Mouse (Mus musculus): ENCODE data around the gene Mettl7a2. TPM values are rescaled to one million over a fixed set of nuclear protein-coding genes. Genes with fewer than 3 reads are reported as not detected.

Gene Mettl7a2
- not detected in 2 replicates for polyA plus RNA-seq (2012)

DNA sequence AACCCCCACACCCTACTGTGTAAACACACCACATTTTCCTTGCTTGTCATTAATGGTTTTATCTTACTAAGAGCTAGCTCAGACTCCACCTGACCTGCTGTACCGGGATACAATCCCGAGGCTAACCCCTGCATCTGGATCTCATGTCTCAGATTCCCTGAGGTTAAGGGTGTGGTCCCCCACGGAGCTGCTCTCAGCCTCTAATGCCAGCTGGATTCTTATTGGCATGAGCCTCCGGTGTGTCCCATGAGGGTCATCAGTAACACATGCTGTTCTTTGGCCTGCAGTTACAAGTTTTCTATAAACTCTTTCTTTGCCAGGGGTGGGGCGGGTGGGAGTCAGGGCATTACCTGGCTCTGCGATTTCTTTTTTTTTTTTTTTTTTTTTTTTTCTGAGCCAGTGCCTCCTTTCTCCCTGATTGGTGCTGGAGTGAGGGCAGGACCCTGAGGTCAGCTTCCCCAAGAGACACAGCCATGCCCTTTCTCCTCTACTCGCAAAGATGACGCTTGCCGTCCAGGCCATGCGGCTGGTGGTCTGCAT, at the start of gene Mettl7a2, which contains the start of gene Methig1:
Gene Mettl7a2 (plus strand): TSS at position 490 of the 540 bp plus-strand sequence.
Gene Methig1 (plus strand): TSS at position 439 of the 540 bp plus-strand sequence.

DNA sequence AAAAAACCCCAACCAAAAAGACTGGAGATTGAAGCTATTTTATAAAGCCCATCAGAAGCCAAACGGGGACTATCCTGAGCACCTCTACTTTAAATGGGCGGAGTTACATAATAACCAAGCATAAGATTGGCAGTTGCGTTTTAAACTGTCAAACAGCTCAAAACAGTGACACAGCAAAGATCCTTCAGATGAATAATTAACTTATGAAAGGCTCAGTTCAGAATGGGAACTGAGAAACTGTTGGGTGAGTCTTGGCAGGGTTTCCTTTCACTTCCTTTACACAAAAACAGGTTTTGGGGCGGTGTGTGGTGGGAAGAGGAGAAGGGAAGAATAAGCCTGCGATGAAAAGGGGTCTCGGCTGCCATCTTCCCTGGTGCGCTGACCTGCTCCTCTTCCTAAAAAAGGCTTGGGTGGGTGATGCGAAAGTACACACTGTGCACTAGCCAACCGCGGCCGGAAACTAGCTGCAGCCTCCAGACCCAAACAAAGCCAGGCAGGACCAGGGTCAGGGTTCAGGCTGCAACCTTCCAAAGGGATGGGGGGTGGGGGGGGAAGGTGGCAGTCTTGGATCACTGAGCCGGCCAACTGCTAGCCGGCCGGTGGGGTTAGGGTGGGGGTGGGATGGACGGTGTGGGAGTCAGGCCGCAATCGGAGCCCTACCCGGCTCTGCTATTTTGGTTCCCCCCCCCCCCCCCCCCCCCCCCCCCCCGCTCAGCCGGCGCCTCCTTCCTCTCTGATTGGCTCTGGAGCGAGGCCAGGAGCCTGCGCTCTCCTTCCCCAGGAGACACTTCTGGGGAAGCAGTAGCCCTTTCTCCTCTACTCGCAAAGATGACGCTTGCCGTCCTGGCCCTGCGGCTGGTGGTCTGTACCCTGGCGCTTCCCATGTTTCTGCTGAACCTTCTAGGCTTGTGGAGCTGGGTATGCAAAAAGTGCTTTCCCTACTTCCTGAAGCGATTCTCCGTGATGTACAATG, 48.7 kb upstream of the Mettl7a2 start, which contains the start of gene Mettl7a1:
Gene Mettl7a1 (plus strand): TSS at position 122 of the 973 bp plus-strand sequence.

DNA sequence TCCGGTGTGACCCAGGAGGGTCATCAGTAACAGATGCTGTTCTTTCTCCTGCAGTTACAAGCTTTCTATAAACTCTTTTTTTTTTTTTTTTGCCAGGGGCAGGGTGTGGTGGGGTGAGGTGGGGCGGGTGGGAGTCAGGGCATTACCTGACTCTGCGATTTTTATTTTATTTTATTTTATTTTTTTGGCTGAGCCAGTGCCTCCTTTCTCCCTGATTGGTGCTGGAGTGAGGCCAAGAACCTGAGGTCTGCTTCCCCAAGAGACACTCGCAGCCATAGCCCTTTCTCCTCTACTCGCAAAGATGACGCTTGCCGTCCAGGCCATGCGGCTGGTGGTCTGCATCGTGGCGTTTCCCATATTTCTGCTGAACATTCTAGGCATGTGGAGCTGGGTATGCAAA, 18.4 kb upstream of the Mettl7a2 start, which contains the start of gene Mettl7a3:
Gene Mettl7a3 (plus strand): TSS at position 301 of the 400 bp plus-strand sequence.

DNA sequence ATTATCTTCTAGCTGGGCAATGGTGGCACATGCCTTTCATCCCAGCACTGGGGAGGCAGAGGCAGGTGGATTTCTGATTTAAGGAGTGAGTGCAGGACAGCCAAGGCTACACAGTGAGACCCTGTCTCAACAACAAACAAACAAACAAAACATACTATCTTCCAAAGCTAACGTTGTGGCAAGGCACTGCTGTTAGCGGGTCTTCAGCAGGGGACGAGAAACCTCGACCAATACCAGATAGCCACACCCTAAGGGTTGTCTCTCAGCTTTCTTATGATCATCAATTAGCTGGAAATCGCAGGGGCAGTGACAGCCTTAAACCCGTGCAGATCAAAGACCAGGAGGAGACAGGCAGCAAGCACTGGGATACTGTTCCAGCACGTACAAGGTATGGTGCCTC, 11.2 kb downstream of the Mettl7a2 start, which contains the start of gene Higd1c:
Gene Higd1c (plus strand): TSS at position 301 of the 400 bp plus-strand sequence.

Other genes with a start within 250 kb of the Mettl7a2 start
- gene Atf1, start 125.4 kb upstream of the Mettl7a2 start, polyA plus RNA-seq (2012), result 65.3 and 69.3 TPM in 2 replicates
- not detected in 2 replicates for gene Tmprss12, start 72.4 kb upstream of the Mettl7a2 start, polyA plus RNA-seq (2012)
- gene Mettl7a1, start 49.1 kb upstream of the Mettl7a2 start, polyA plus RNA-seq (2012), result 66.1 and 85.3 TPM in 2 replicates
- not detected in 2 replicates for gene Mettl7a3, start 18.3 kb upstream of the Mettl7a2 start, polyA plus RNA-seq (2012)
- gene Methig1, start 51 bp upstream of the Mettl7a2 start, polyA plus RNA-seq (2012), result not detected in 2 replicates
- not detected in 2 replicates for gene Higd1c, start 11.3 kb downstream of the Mettl7a2 start, polyA plus RNA-seq (2012)
- 0.02 TPM in 1 of 2 replicates, not detected in the other for gene Gm5475, start 68.9 kb downstream of the Mettl7a2 start, polyA plus RNA-seq (2012)
- 2.4 and 3.1 TPM in 2 replicates for gene Slc11a2, start 71.9 kb downstream of the Mettl7a2 start, polyA plus RNA-seq (2012)
- 58.4 and 60.8 TPM in 2 replicates for gene Letmd1, start 115.8 kb downstream of the Mettl7a2 start, polyA plus RNA-seq (2012)
- gene Csrnp2, start 142.3 kb downstream of the Mettl7a2 start, polyA plus RNA-seq (2012), result 1.3 TPM in 2 replicates
- gene Tfcp2, start 198.8 kb downstream of the Mettl7a2 start, polyA plus RNA-seq (2012), result 2.9 and 5.3 TPM in 2 replicates
- gene Pou6f1, start 246.8 kb downstream of the Mettl7a2 start, polyA plus RNA-seq (2012), result 3.2 and 5.3 TPM in 2 replicates

Measured in megakaryocyte-erythroid progenitor cell, adult 5 weeks (primary cell).